Mouse (Mus musculus): ENCODE measurements around the gene Tbx6. TPM values are rescaled to one million over a fixed set of nuclear protein-coding genes. Genes with fewer than 3 reads are reported as not detected.

Gene Tbx6
- polyA plus RNA-seq, 1 experiment from 2014 or later, result 0.31 TPM

GRCm38 (mm10) chr7:126760956-126761355 is 20.3 kb upstream of the Tbx6 start:
- peak overlapping the region; percentile 6; the same call in 1 of the 2 replicates for H3K9ac ChIP-seq (ENCODE audit: low read depth, low read length)
- H3K36me3 ChIP-seq (ENCODE audit: control insufficient read depth, insufficient read depth, low read length), result peaks cover 11% of the 10 kb centered on the region
- whole genome bisulfite sequencing (ENCODE audit: insufficient replicate concordance), result 61% methylated on average over 4 of the region's 4 CpGs
- H3K4me3 ChIP-seq (ENCODE audit: low read depth, low read length), result peak overlapping the region; percentile 83
- peak overlapping the region; percentile 69 for H3K27ac ChIP-seq (ENCODE audit: low read depth, low read length)
- no peak for ATAC-seq (replicated peaks; ENCODE audit: insufficient number of reproducible peaks, low FRiP score, low TSS enrichment)
- no peaks in the 10 kb centered on the region for H3K27me3 ChIP-seq (ENCODE audit: control insufficient read depth, insufficient read depth, low read length)
- peaks cover 25% of the 10 kb centered on the region for H3K4me1 ChIP-seq (ENCODE audit: control insufficient read depth, insufficient read depth, low read length)
- peak overlapping the region; percentile 96 for H3K4me2 ChIP-seq
- no peaks in the 10 kb centered on the region for H3K9me3 ChIP-seq (replicated peaks; ENCODE audit: control insufficient read depth, low read length)

- Histone ChIP-seq H3K9me3 (replicated peaks; ENCODE audit: control insufficient read depth, low read length) (no peaks in the 10 kb centered on the region), H3K4me2 (peak overlapping the region; percentile 96; the same call in 1 of the 2 replicates), H3K9ac (ENCODE audit: low read depth, low read length) (0 out of 2 replicates have a peak overlapping the region, but pooled peaks have one; percentile 6), H3K27ac (ENCODE audit: low read depth, low read length) (peak overlapping the region; percentile 11; the same call in 1 of the 2 replicates), H3K4me3 (ENCODE audit: low read depth, low read length) (no peak overlapping the region), H3K36me3 (ENCODE audit: control insufficient read depth, insufficient read depth, low read length) (peaks cover 17% of the 10 kb centered on the region), H3K4me1 (ENCODE audit: control insufficient read depth, insufficient read depth, low read length) (peaks cover 27% of the 10 kb centered on the region), H3K27me3 (ENCODE audit: control insufficient read depth, insufficient read depth, low read length) (no peaks in the 10 kb centered on the region)
- 56% methylated on average over 6 of the region's 6 CpGs for WGBS (ENCODE audit: insufficient replicate concordance)
- ATAC-seq (replicated peaks; ENCODE audit: insufficient number of reproducible peaks, low FRiP score, low TSS enrichment), result no peak
These were observed 19.7 kb upstream of the Tbx6 start for GRCm38 (mm10) chr7:126761529-126762067.

- Histone ChIP-seq H3K9me3 (replicated peaks; ENCODE audit: control insufficient read depth, low read length) (no peaks in the 10 kb centered on the region), H3K4me3 (ENCODE audit: low read depth, low read length) (no peak overlapping the region), H3K27me3 (ENCODE audit: control insufficient read depth, insufficient read depth, low read length) (no peaks in the 10 kb centered on the region), H3K4me2 (no peak overlapping the region; the same call in 1 of the 2 replicates), H3K4me1 (ENCODE audit: control insufficient read depth, insufficient read depth, low read length) (peaks cover 27% of the 10 kb centered on the region), H3K36me3 (ENCODE audit: control insufficient read depth, insufficient read depth, low read length) (peaks cover 17% of the 10 kb centered on the region), H3K9ac (ENCODE audit: low read depth, low read length) (no peak overlapping the region), H3K27ac (ENCODE audit: low read depth, low read length) (no peak overlapping the region)
- WGBS (ENCODE audit: insufficient replicate concordance), result 51% methylated on average over 17 of the region's 17 CpGs
- no peak for ATAC-seq (replicated peaks; ENCODE audit: insufficient number of reproducible peaks, low FRiP score, low TSS enrichment)
These were observed 18.7 kb upstream of the Tbx6 start for GRCm38 (mm10) chr7:126762471-126763008.

- no peak for ATAC-seq (replicated peaks; ENCODE audit: insufficient number of reproducible peaks, low FRiP score, low TSS enrichment)
- Histone ChIP-seq H3K4me2 (no peak overlapping the region), H3K4me1 (ENCODE audit: control insufficient read depth, insufficient read depth, low read length) (peaks cover 20% of the 10 kb centered on the region), H3K4me3 (ENCODE audit: low read depth, low read length) (no peak overlapping the region), H3K9ac (ENCODE audit: low read depth, low read length) (no peak overlapping the region), H3K27ac (ENCODE audit: low read depth, low read length) (no peak overlapping the region), H3K9me3 (replicated peaks; ENCODE audit: control insufficient read depth, low read length) (no peaks in the 10 kb centered on the region), H3K27me3 (ENCODE audit: control insufficient read depth, insufficient read depth, low read length) (no peaks in the 10 kb centered on the region), H3K36me3 (ENCODE audit: control insufficient read depth, insufficient read depth, low read length) (peaks cover 21% of the 10 kb centered on the region)
- WGBS (ENCODE audit: insufficient replicate concordance), result 81% methylated on average over 9 of the region's 9 CpGs
These were observed 15.7 kb upstream of the Tbx6 start for GRCm38 (mm10) chr7:126765540-126765939.

- no peak within 1 kb of the TSS for H3K4me2 ChIP-seq
- no peak for ATAC-seq (replicated peaks; ENCODE audit: insufficient number of reproducible peaks, low FRiP score, low TSS enrichment)
- H3K36me3 ChIP-seq (ENCODE audit: control insufficient read depth, insufficient read depth, low read length), result peaks cover 24% of the 10 kb centered on the region
- no peaks in the 10 kb centered on the region for H3K27me3 ChIP-seq (ENCODE audit: control insufficient read depth, insufficient read depth, low read length)
- H3K4me3 ChIP-seq (ENCODE audit: low read depth, low read length), result no peak within 1 kb of the TSS
- H3K27ac ChIP-seq (ENCODE audit: low read depth, low read length), result no peak within 1 kb of the TSS
- WGBS (ENCODE audit: insufficient replicate concordance), result 91% methylated on average over 16 of the region's 16 CpGs
- peaks cover 14% of the 10 kb centered on the region for H3K4me1 ChIP-seq (ENCODE audit: control insufficient read depth, insufficient read depth, low read length)
- H3K9me3 ChIP-seq (replicated peaks; ENCODE audit: control insufficient read depth, low read length), result no peaks in the 10 kb centered on the region
- H3K9ac ChIP-seq (ENCODE audit: low read depth, low read length), result no peak within 1 kb of the TSS
These were observed 15.1 kb upstream of the Tbx6 start, which contains the start of gene Gdpd3 for GRCm38 (mm10) chr7:126766201-126766600. Gdpd3 (plus strand) TSS chr7:126766334.

GRCm38 (mm10) chr7:126767001-126767400 is 14.3 kb upstream of the Tbx6 start:
- ATAC-seq (replicated peaks; ENCODE audit: insufficient number of reproducible peaks, low FRiP score, low TSS enrichment), result no peak
- Histone ChIP-seq H3K9me3 (replicated peaks; ENCODE audit: control insufficient read depth, low read length) (no peaks in the 10 kb centered on the region), H3K9ac (ENCODE audit: low read depth, low read length) (no peak overlapping the region), H3K4me3 (ENCODE audit: low read depth, low read length) (no peak overlapping the region), H3K36me3 (ENCODE audit: control insufficient read depth, insufficient read depth, low read length) (peaks cover 24% of the 10 kb centered on the region), H3K27me3 (ENCODE audit: control insufficient read depth, insufficient read depth, low read length) (no peaks in the 10 kb centered on the region), H3K4me2 (no peak overlapping the region), H3K27ac (ENCODE audit: low read depth, low read length) (no peak overlapping the region), H3K4me1 (ENCODE audit: control insufficient read depth, insufficient read depth, low read length) (peaks cover 9% of the 10 kb centered on the region)
- WGBS (ENCODE audit: insufficient replicate concordance), result 84% methylated on average over 8 of the region's 8 CpGs

- 82% methylated on average over 12 of the region's 12 CpGs for WGBS (ENCODE audit: insufficient replicate concordance)
- no peak overlapping the region for H3K4me2 ChIP-seq
- no peak for ATAC-seq (replicated peaks; ENCODE audit: insufficient number of reproducible peaks, low FRiP score, low TSS enrichment)
- peaks cover 14% of the 10 kb centered on the region for H3K36me3 ChIP-seq (ENCODE audit: control insufficient read depth, insufficient read depth, low read length)
- no peaks in the 10 kb centered on the region for H3K9me3 ChIP-seq (replicated peaks; ENCODE audit: control insufficient read depth, low read length)
- no peak overlapping the region for H3K4me3 ChIP-seq (ENCODE audit: low read depth, low read length)
- no peaks in the 10 kb centered on the region for H3K27me3 ChIP-seq (ENCODE audit: control insufficient read depth, insufficient read depth, low read length)
- no peak overlapping the region for H3K27ac ChIP-seq (ENCODE audit: low read depth, low read length)
- H3K9ac ChIP-seq (ENCODE audit: low read depth, low read length), result no peak overlapping the region
- peaks cover 3% of the 10 kb centered on the region; the same call in 1 of the 2 replicates for H3K4me1 ChIP-seq (ENCODE audit: control insufficient read depth, insufficient read depth, low read length)
These were observed 10.5 kb upstream of the Tbx6 start for GRCm38 (mm10) chr7:126770784-126771183.

GRCm38 (mm10) chr7:126773351-126773750 is 7.9 kb upstream of the Tbx6 start:
- H3K4me2 ChIP-seq, result no peak overlapping the region
- no peaks in the 10 kb centered on the region for H3K27me3 ChIP-seq (ENCODE audit: control insufficient read depth, insufficient read depth, low read length)
- no peak overlapping the region for H3K4me3 ChIP-seq (ENCODE audit: low read depth, low read length)
- no peaks in the 10 kb centered on the region for H3K9me3 ChIP-seq (replicated peaks; ENCODE audit: control insufficient read depth, low read length)
- WGBS (ENCODE audit: insufficient replicate concordance), result 85% methylated on average over 2 of the region's 2 CpGs
- ATAC-seq (replicated peaks; ENCODE audit: insufficient number of reproducible peaks, low FRiP score, low TSS enrichment), result no peak
- H3K9ac ChIP-seq (ENCODE audit: low read depth, low read length), result no peak overlapping the region
- H3K36me3 ChIP-seq (ENCODE audit: control insufficient read depth, insufficient read depth, low read length), result peaks cover 4% of the 10 kb centered on the region
- no peak overlapping the region for H3K27ac ChIP-seq (ENCODE audit: low read depth, low read length)
- H3K4me1 ChIP-seq (ENCODE audit: control insufficient read depth, insufficient read depth, low read length), result peaks cover 18% of the 10 kb centered on the region

- Histone ChIP-seq H3K4me3 (ENCODE audit: low read depth, low read length) (no peak overlapping the region), H3K4me1 (ENCODE audit: control insufficient read depth, insufficient read depth, low read length) (peaks cover 18% of the 10 kb centered on the region), H3K9me3 (replicated peaks; ENCODE audit: control insufficient read depth, low read length) (no peaks in the 10 kb centered on the region), H3K27me3 (ENCODE audit: control insufficient read depth, insufficient read depth, low read length) (no peaks in the 10 kb centered on the region), H3K4me2 (no peak overlapping the region), H3K9ac (ENCODE audit: low read depth, low read length) (no peak overlapping the region), H3K36me3 (ENCODE audit: control insufficient read depth, insufficient read depth, low read length) (peaks cover 3% of the 10 kb centered on the region; the same call in 1 of the 2 replicates), H3K27ac (ENCODE audit: low read depth, low read length) (no peak overlapping the region)
- no peak for ATAC-seq (replicated peaks; ENCODE audit: insufficient number of reproducible peaks, low FRiP score, low TSS enrichment)
- 75% methylated on average over 2 of the region's 2 CpGs for WGBS (ENCODE audit: insufficient replicate concordance)
These were observed 6.8 kb upstream of the Tbx6 start for GRCm38 (mm10) chr7:126774463-126774862.

Data from heart, embryonic 11.5 days (tissue).